Mouse (Mus musculus): ENCODE measurements around the gene Arhgap6. TPM values are rescaled to one million over a fixed set of nuclear protein-coding genes. Genes with fewer than 3 reads are reported as not detected.
"Not testable (repeated sequence)": the region's sequence is repeated elsewhere in the genome, so short reads cannot be mapped to it uniquely, and the experiment has no call there.

Gene Arhgap6
- total RNA-seq, 2 experiments from 2014 or later: 3.5 to 5.7 TPM

DNA sequence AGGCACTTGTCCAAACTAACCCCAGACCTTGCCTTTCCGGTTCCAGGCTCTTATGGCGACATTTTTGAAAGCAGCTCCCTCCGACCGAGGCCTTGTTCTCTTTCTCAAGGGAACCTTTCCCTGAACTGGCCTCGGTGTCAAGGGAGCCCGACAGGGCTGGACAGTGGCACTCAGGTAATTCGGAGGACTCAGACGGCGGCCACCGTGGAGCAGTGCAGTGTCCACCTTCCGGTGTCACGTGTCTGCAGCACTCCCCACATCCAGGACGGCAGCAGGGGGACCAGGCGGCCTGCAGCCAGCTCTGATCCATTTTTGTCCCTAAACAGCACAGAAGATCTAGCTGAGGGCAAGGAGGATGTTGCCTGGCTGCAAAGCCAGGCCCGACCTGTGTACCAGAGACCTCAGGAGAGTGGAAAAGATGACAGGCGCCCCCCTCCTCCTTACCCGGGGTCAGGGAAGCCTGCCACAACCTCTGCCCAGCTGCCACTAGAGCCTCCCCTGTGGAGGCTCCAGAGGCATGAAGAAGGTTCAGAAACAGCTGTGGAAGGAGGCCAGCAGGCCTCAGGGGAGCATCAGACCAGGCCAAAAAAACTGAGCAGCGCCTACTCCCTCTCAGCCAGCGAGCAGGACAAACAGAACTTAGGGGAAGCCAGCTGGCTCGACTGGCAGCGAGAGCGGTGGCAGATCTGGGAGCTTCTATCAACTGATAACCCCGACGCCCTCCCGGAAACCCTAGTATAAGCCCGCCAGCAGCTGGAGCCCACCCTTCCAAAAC, 507.6 kb downstream of the Arhgap6 start:
- no peak for ATAC-seq (replicated peaks; ENCODE audit: poor library complexity)

DNA sequence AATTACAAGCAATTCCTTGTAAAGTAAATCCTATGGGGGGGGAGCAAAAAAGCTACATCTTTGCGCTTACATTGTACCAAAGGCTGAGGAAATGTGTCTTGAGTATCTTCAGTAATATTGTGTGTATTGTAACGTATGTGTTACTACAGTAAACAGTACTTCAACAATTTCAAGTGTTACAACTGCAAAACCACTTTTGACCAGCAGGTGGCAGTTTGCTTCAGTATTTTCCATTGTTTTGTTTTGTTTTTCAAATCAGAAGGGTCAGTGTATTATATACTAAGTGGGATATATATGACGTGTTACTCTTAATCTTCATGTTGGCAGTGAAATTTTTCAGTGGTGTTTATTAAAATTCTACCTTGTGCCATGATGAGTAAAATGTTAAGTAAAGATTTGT, 509.0 kb downstream of the Arhgap6 start:
- ATAC-seq (replicated peaks; ENCODE audit: poor library complexity): peak; percentile 56

- no peak for ATAC-seq (replicated peaks; ENCODE audit: poor library complexity)
These were observed 513.7 kb downstream of the Arhgap6 start for GRCm38 (mm10) chrX:169308559-169308958.

GRCm38 (mm10) chrX:169319066-169319760, 524.3 kb downstream of the Arhgap6 start:
- peak; percentile 29 for ATAC-seq (replicated peaks; ENCODE audit: poor library complexity)

- peak; percentile 96 for ATAC-seq (replicated peaks; ENCODE audit: poor library complexity)
These were observed 525.2 kb downstream of the Arhgap6 start, which contains the start of gene Hccs for GRCm38 (mm10) chrX:169319945-169320667. Hccs (minus strand) TSS chrX:169320372.

DNA sequence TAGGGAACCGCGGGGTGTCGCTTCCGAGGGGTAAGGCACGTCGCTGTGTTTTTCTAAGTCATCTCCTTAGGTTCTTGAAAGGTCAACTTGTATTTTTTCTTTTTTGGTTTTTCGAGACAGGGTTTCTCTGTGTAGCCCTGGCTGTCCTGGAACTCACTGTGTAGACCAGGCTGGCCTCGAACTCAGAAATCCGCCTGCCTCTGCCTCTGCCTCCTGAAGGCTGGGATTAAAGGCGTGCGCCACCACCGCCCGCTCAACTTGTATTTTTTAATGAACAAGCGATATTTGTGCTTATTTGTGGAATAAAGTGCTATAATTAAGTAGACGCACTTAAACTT, 525.7 kb downstream of the Arhgap6 start:
- not testable (repeated sequence) for ATAC-seq (replicated peaks; ENCODE audit: poor library complexity)

GRCm38 (mm10) chrX:169325929-169326595, 531.2 kb downstream of the Arhgap6 start:
- ATAC-seq (replicated peaks; ENCODE audit: poor library complexity): peak; percentile 89

- peak; percentile 44; the same call in 1 of the 2 replicates for ATAC-seq (replicated peaks; ENCODE audit: poor library complexity)
These were observed 537.4 kb downstream of the Arhgap6 start for GRCm38 (mm10) chrX:169332264-169332663.

DNA sequence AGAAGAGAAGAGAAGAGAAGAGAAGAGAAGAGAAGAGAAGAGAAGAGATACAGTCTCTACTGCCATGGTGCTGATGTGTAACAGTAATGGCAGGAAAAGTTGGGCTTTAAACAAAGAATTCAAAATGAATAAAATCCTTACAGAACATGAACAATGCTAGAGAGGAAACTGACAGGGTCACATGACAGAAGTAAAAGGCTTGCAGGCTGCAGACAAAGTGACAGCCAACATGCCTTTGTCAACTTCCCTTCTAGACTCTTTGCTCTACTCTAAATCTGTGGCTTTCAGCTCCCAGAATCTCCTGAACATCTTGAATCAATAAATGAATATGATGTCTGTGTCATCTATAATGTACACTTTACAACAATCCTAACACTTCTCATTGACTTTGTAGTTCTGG, 542.7 kb downstream of the Arhgap6 start:
- ATAC-seq (replicated peaks; ENCODE audit: poor library complexity): no peak

DNA sequence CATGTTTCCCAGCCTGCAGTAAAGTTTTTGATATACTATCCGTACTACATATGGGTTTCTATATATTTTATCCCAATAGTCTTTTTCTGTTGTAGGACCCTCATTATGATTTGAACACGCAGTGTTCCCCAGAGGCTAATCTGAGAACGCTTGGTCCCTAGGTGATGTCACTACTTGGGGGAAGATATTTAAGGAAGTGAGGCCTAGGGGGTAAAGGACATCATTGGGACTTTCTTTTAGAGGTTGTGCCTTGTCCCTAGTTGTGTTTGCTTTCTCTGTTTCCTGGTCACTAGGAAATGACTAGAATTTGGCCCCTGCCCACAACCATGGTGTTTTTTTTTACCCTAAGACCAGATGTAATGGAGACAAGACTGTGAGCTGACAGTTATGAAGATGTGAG, 543.3 kb downstream of the Arhgap6 start:
- peak; percentile 46 for ATAC-seq (replicated peaks; ENCODE audit: poor library complexity)

Other genes starting within 250 kb of the Arhgap6 start
- gene Frmpd4, start 217.9 kb upstream of the Arhgap6 start, total RNA-seq (2015): not detected in 2 replicates
- gene Frmpd4, start 217.9 kb upstream of the Arhgap6 start, total RNA-seq (2017): not detected in 2 replicates
- gene Msl3, start 121.2 kb upstream of the Arhgap6 start, total RNA-seq (2015): 80.0 and 81.5 TPM in 2 replicates
- gene Msl3, start 121.2 kb upstream of the Arhgap6 start, total RNA-seq (2017): 99.9 and 104 TPM in 2 replicates